Mouse (Mus musculus): ENCODE measurements at regions not wholly inside any gene's neighbourhood (a gene's known extent, or its start where the extent isn't known, plus 50 kb on each side); places are given as distances from the start of the nearest gene placed in this dataset.

GRCm38 (mm10) chr8:88022776-88023385, 63.5 kb upstream of the Zfp423 start:
- 56% methylated on average over 16 of the region's 16 CpGs for WGBS
- Histone ChIP-seq H3K36me3 (no peaks in the 10 kb centered on the region), H3K4me3 (replicated peaks) (no peak overlapping the region), H3K9me3 (replicated peaks) (no peaks in the 10 kb centered on the region; the same call in 1 of the 2 replicates), H3K4me2 (replicated peaks) (no peak overlapping the region), H3K4me1 (peaks cover 27% of the 10 kb centered on the region), H3K9ac (no peak overlapping the region), H3K27me3 (no peaks in the 10 kb centered on the region), H3K27ac (replicated peaks) (no peak overlapping the region)
- ATAC-seq (ENCODE audit: insufficient number of reproducible peaks, low FRiP score, low TSS enrichment, low read depth): no peak

- ATAC-seq (ENCODE audit: insufficient number of reproducible peaks, low FRiP score, low TSS enrichment, low read depth): no peak
Measured at GRCm38 (mm10) chr8:88019243-88020115, 60.1 kb upstream of the Zfp423 start.

GRCm38 (mm10) chr8:88018494-88018893, 59.1 kb upstream of the Zfp423 start:
- WGBS: 92% methylated on average over 4 of the region's 4 CpGs

More at GRCm38 (mm10) chr8:88019243-88020115, 60.1 kb upstream of the Zfp423 start:
- peaks cover 20% of the 10 kb centered on the region for H3K4me1 ChIP-seq
- no peaks in the 10 kb centered on the region for H3K36me3 ChIP-seq
- H3K27ac ChIP-seq (replicated peaks): no peak overlapping the region
- no peaks in the 10 kb centered on the region for H3K27me3 ChIP-seq
- H3K4me2 ChIP-seq (replicated peaks): no peak overlapping the region
- no peak overlapping the region for H3K9ac ChIP-seq
- H3K9me3 ChIP-seq (replicated peaks): no peaks in the 10 kb centered on the region; the same call in 1 of the 2 replicates
- no peak overlapping the region for H3K4me3 ChIP-seq (replicated peaks)
- WGBS: 76% methylated on average over 17 of the region's 17 CpGs

GRCm38 (mm10) chr8:88012177-88012825, 52.9 kb upstream of the Zfp423 start:
- H3K27ac ChIP-seq (replicated peaks): no peak overlapping the region
- no peak overlapping the region for H3K9ac ChIP-seq
- H3K4me1 ChIP-seq: 0 out of 2 replicates have a peak, but pooled peaks cover 4% of the 10 kb centered on the region
- no peak overlapping the region for H3K4me3 ChIP-seq (replicated peaks)
- H3K36me3 ChIP-seq: no peaks in the 10 kb centered on the region
- no peak for ATAC-seq (ENCODE audit: insufficient number of reproducible peaks, low FRiP score, low TSS enrichment, low read depth)
- 0 out of 2 replicates have a peak, but pooled peaks cover 2% of the 10 kb centered on the region for H3K27me3 ChIP-seq
- H3K4me2 ChIP-seq (replicated peaks): no peak overlapping the region
- WGBS: 52% methylated on average over 15 of the region's 15 CpGs
- H3K9me3 ChIP-seq (replicated peaks): no peaks in the 10 kb centered on the region

More at GRCm38 (mm10) chr8:88018494-88018893, 59.1 kb upstream of the Zfp423 start:
- H3K36me3 ChIP-seq: no peaks in the 10 kb centered on the region
- H3K9me3 ChIP-seq (replicated peaks): no peaks in the 10 kb centered on the region; the same call in 1 of the 2 replicates
- no peak overlapping the region for H3K4me3 ChIP-seq (replicated peaks)
- peaks cover 17% of the 10 kb centered on the region for H3K4me1 ChIP-seq
- no peak overlapping the region for H3K4me2 ChIP-seq (replicated peaks)
- H3K9ac ChIP-seq: no peak overlapping the region
- H3K27ac ChIP-seq (replicated peaks): no peak overlapping the region
- H3K27me3 ChIP-seq: 0 out of 2 replicates have a peak, but pooled peaks cover 2% of the 10 kb centered on the region
- no peak for ATAC-seq (ENCODE audit: insufficient number of reproducible peaks, low FRiP score, low TSS enrichment, low read depth)

- H3K27ac ChIP-seq (replicated peaks): 0 out of 2 replicates have a peak overlapping the region, but pooled peaks have one; percentile 7
- no peak for ATAC-seq (ENCODE audit: insufficient number of reproducible peaks, low FRiP score, low TSS enrichment, low read depth)
- H3K27me3 ChIP-seq: 0 out of 2 replicates have a peak, but pooled peaks cover 2% of the 10 kb centered on the region
- no peak overlapping the region for H3K4me2 ChIP-seq (replicated peaks)
- no peak overlapping the region for H3K9ac ChIP-seq
- no peaks in the 10 kb centered on the region for H3K36me3 ChIP-seq
- 32% methylated on average over 3 of the region's 3 CpGs for WGBS
- 0 out of 2 replicates have a peak, but pooled peaks cover 4% of the 10 kb centered on the region for H3K4me1 ChIP-seq
- H3K4me3 ChIP-seq (replicated peaks): no peak overlapping the region
- no peaks in the 10 kb centered on the region for H3K9me3 ChIP-seq (replicated peaks)
Measured at GRCm38 (mm10) chr8:88010566-88010965, 51.2 kb upstream of the Zfp423 start.

GRCm38 (mm10) chr8:88009878-88010277, 50.5 kb upstream of the Zfp423 start:
- no peak for ATAC-seq (ENCODE audit: insufficient number of reproducible peaks, low FRiP score, low TSS enrichment, low read depth)
- 64% methylated on average over 3 of the region's 3 CpGs for WGBS

More at GRCm38 (mm10) chr8:88009878-88010277, 50.5 kb upstream of the Zfp423 start:
- no peak overlapping the region for H3K9ac ChIP-seq
- H3K4me3 ChIP-seq (replicated peaks): no peak overlapping the region
- 0 out of 2 replicates have a peak, but pooled peaks cover 2% of the 10 kb centered on the region for H3K27me3 ChIP-seq
- no peaks in the 10 kb centered on the region for H3K9me3 ChIP-seq (replicated peaks)
- no peaks in the 10 kb centered on the region for H3K36me3 ChIP-seq
- H3K4me1 ChIP-seq: 0 out of 2 replicates have a peak, but pooled peaks cover 4% of the 10 kb centered on the region
- no peak overlapping the region for H3K27ac ChIP-seq (replicated peaks)
- no peak overlapping the region for H3K4me2 ChIP-seq (replicated peaks)
